In genomic region chr2:32260635-32261034, GRCm38 (mm10) we compare ENCODE assay signal across 8 mouse cellular contexts. TPM values are rescaled to one million over a fixed set of nuclear protein-coding genes. Genes with fewer than 3 reads are reported as not detected.
A peak's percentile ranks its signal among the peaks of the same experiment; 100 is the strongest.
DNase-seq lines count a peak whose midpoint lies in the region; ATAC-seq and TF ChIP-seq lines count a peak whose summit lies in the region.

No protein-coding gene starts in this region.

- TF ChIP-seq EP300 in liver, postnatal 0 days (IDR thresholded peaks at IDR 0.05; ENCODE audit: low read depth) = no peak

- no peaks in the 10 kb centered on the region for H3K9me3 ChIP-seq in hindbrain, embryonic 10.5 days
- H3K9me3 ChIP-seq in hindbrain, embryonic 12.5 days (replicated peaks) = no peaks in the 10 kb centered on the region
- no peaks in the 10 kb centered on the region for H3K9me3 ChIP-seq in intestine, embryonic 14.5 days (ENCODE audit: control insufficient read depth, low read length)
- H3K9me3 ChIP-seq in liver, postnatal 0 days (ENCODE audit: low read length) = no peaks in the 10 kb centered on the region

- 23% methylated on average over 4 of the region's 4 CpGs for WGBS in hindbrain, embryonic 10.5 days
- WGBS in hindbrain, embryonic 12.5 days = 31% methylated on average over 4 of the region's 4 CpGs
- 34% methylated on average over 4 of the region's 4 CpGs for whole genome bisulfite sequencing in intestine, embryonic 14.5 days
- 23% methylated on average over 4 of the region's 4 CpGs for WGBS in liver, postnatal 0 days (ENCODE audit: insufficient replicate concordance)

- no peaks in the 10 kb centered on the region for H3K27me3 ChIP-seq in hindbrain, embryonic 10.5 days (ENCODE audit: insufficient read depth, poor library complexity, severe bottlenecking)
- no peaks in the 10 kb centered on the region for H3K27me3 ChIP-seq in hindbrain, embryonic 12.5 days
- H3K27me3 ChIP-seq in intestine, embryonic 14.5 days (replicated peaks; ENCODE audit: control insufficient read depth, insufficient read depth, low read length) = no peaks in the 10 kb centered on the region
- no peaks in the 10 kb centered on the region for H3K27me3 ChIP-seq in liver, postnatal 0 days (ENCODE audit: insufficient read depth, low read length)

- no peak for ATAC-seq in hindbrain, embryonic 12.5 days (ENCODE audit: low FRiP score)
- ATAC-seq in intestine, embryonic 14.5 days (replicated peaks; ENCODE audit: low FRiP score, low TSS enrichment, low read depth) = no peak; the same call in 1 of the 2 replicates
- ATAC-seq in liver, postnatal 0 days = no peak

- no peak overlapping the region for H3K27ac ChIP-seq in hindbrain, embryonic 10.5 days
- no peak overlapping the region for H3K27ac ChIP-seq in hindbrain, embryonic 12.5 days
- no peak overlapping the region for H3K27ac ChIP-seq in intestine, embryonic 14.5 days (ENCODE audit: low read depth)
- peak overlapping the region; percentile 81; the same call in 1 of the 2 replicates for H3K27ac ChIP-seq in liver, postnatal 0 days (ENCODE audit: low read depth)

- no peak overlapping the region for H3K4me2 ChIP-seq in hindbrain, embryonic 12.5 days (replicated peaks)
- H3K4me2 ChIP-seq in intestine, embryonic 14.5 days (ENCODE audit: low read length) = peak overlapping the region; percentile 68
- peak overlapping the region; percentile 85 for H3K4me2 ChIP-seq in liver, postnatal 0 days (ENCODE audit: low read depth, low read length)

- TF ChIP-seq CTCF in liver, postnatal 0 days (IDR thresholded peaks at IDR 0.05; ENCODE audit: low read depth) = peak; percentile 67

- H3K4me1 ChIP-seq in hindbrain, embryonic 10.5 days (replicated peaks) = peaks cover 23% of the 10 kb centered on the region
- H3K4me1 ChIP-seq in hindbrain, embryonic 12.5 days = peaks cover 13% of the 10 kb centered on the region
- H3K4me1 ChIP-seq in intestine, embryonic 14.5 days (replicated peaks; ENCODE audit: control insufficient read depth, insufficient read depth, low read length) = peaks cover 7% of the 10 kb centered on the region
- peaks cover 16% of the 10 kb centered on the region for H3K4me1 ChIP-seq in liver, postnatal 0 days (ENCODE audit: insufficient read depth)

- peak; percentile 38 for DNase-seq in hindbrain, embryonic 10.5 days (ENCODE audit: low spot score)
- DNase-seq in adipocyte (ENCODE audit: low spot score) = peak; percentile 44
- peak; percentile 11 for DNase-seq in fibroblast of lung, adult 2 months (ENCODE audit: low read depth)
- DNase-seq in intestine, embryonic 14.5 days (ENCODE audit: low spot score) = peak; percentile 60
- peak; percentile 77 for DNase-seq in liver, postnatal 0 days
- peak; percentile 60 for DNase-seq in retina, embryonic 14.5 days (ENCODE audit: low spot score)
- DNase-seq in urinary bladder, adult 2 months (ENCODE audit: low spot score) = no peak

- H3K9ac ChIP-seq in hindbrain, embryonic 12.5 days = no peak overlapping the region
- H3K9ac ChIP-seq in intestine, embryonic 14.5 days (ENCODE audit: low read length) = no peak overlapping the region
- H3K9ac ChIP-seq in liver, postnatal 0 days (replicated peaks) = peak overlapping the region; percentile 90; the same call in 1 of the 2 replicates

- peaks cover 31% of the 10 kb centered on the region for H3K36me3 ChIP-seq in hindbrain, embryonic 10.5 days
- peaks cover 27% of the 10 kb centered on the region for H3K36me3 ChIP-seq in hindbrain, embryonic 12.5 days
- H3K36me3 ChIP-seq in intestine, embryonic 14.5 days (ENCODE audit: control insufficient read depth, insufficient read depth, low read length) = peaks cover 31% of the 10 kb centered on the region
- peaks cover 14% of the 10 kb centered on the region for H3K36me3 ChIP-seq in liver, postnatal 0 days (replicated peaks; ENCODE audit: insufficient read depth, low read length)

- peak overlapping the region; percentile 90; the same call in 1 of the 2 replicates for H3K4me3 ChIP-seq in hindbrain, embryonic 10.5 days
- no peak overlapping the region; the same call in 1 of the 2 replicates for H3K4me3 ChIP-seq in hindbrain, embryonic 12.5 days
- H3K4me3 ChIP-seq in intestine, embryonic 14.5 days (ENCODE audit: low read depth, low read length) = 0 out of 2 replicates have a peak overlapping the region, but pooled peaks have one; percentile 94
- H3K4me3 ChIP-seq in liver, postnatal 0 days (ENCODE audit: low read depth, low read length) = no peak overlapping the region

RNA-seq across cellular contexts. Expression of gene Uck1, which starts 0.7 kb away (rescaled TPM):
- polyA plus RNA-seq in hindbrain, embryonic 10.5 days (2016; fragmentation: Nextera tagmentation; extraction: Ambion mirVana) = 77.2 and 83.0 TPM in 2 replicates
- 61.8 and 67.3 TPM in 2 replicates for polyA plus RNA-seq in hindbrain, embryonic 12.5 days (2016; fragmentation: Nextera tagmentation; extraction: Ambion mirVana)
- 61.8 and 65.8 TPM in 2 replicates for polyA plus RNA-seq in intestine, embryonic 14.5 days (2014; fragmentation: Nextera tagmentation; extraction: Ambion mirVana)
- polyA plus RNA-seq in liver, postnatal 0 days (2015; fragmentation: Nextera tagmentation; extraction: Ambion mirVana) = 26.9 and 33.3 TPM in 2 replicates
- 54.3 and 70.5 TPM in 2 replicates for polyA plus RNA-seq in urinary bladder, adult 2 months (2012; rRNA removed)

RNA-seq across cellular contexts. Expression of gene Pomt1, which starts 24.2 kb away (rescaled TPM):
- 27.1 and 27.2 TPM in 2 replicates for polyA plus RNA-seq in hindbrain, embryonic 10.5 days (2016; fragmentation: Nextera tagmentation; extraction: Ambion mirVana)
- 25.5 and 25.9 TPM in 2 replicates for polyA plus RNA-seq in hindbrain, embryonic 12.5 days (2016; fragmentation: Nextera tagmentation; extraction: Ambion mirVana)
- polyA plus RNA-seq in intestine, embryonic 14.5 days (2014; fragmentation: Nextera tagmentation; extraction: Ambion mirVana) = 26.9 and 27.6 TPM in 2 replicates
- polyA plus RNA-seq in liver, postnatal 0 days (2015; fragmentation: Nextera tagmentation; extraction: Ambion mirVana) = 6.3 and 6.4 TPM in 2 replicates
- 14.8 and 16.3 TPM in 2 replicates for polyA plus RNA-seq in urinary bladder, adult 2 months (2012; rRNA removed)

RNA-seq across cellular contexts. Expression of gene Golga2, which starts 26.5 kb away (rescaled TPM):
- polyA plus RNA-seq in hindbrain, embryonic 10.5 days (2016; fragmentation: Nextera tagmentation; extraction: Ambion mirVana) = 20.2 and 22.6 TPM in 2 replicates
- polyA plus RNA-seq in hindbrain, embryonic 12.5 days (2016; fragmentation: Nextera tagmentation; extraction: Ambion mirVana) = 31.5 and 31.6 TPM in 2 replicates
- 20.1 and 20.2 TPM in 2 replicates for polyA plus RNA-seq in intestine, embryonic 14.5 days (2014; fragmentation: Nextera tagmentation; extraction: Ambion mirVana)
- polyA plus RNA-seq in liver, postnatal 0 days (2015; fragmentation: Nextera tagmentation; extraction: Ambion mirVana) = 5.8 and 7.0 TPM in 2 replicates
- 50.8 and 55.4 TPM in 2 replicates for polyA plus RNA-seq in urinary bladder, adult 2 months (2012; rRNA removed)

RNA-seq across cellular contexts. Expression of gene Swi5, which starts 27.2 kb away (rescaled TPM):
- polyA plus RNA-seq in hindbrain, embryonic 10.5 days (2016; fragmentation: Nextera tagmentation; extraction: Ambion mirVana) = 488 and 544 TPM in 2 replicates
- polyA plus RNA-seq in hindbrain, embryonic 12.5 days (2016; fragmentation: Nextera tagmentation; extraction: Ambion mirVana) = 380 and 382 TPM in 2 replicates
- 162 and 198 TPM in 2 replicates for polyA plus RNA-seq in intestine, embryonic 14.5 days (2014; fragmentation: Nextera tagmentation; extraction: Ambion mirVana)
- 188 and 209 TPM in 2 replicates for polyA plus RNA-seq in liver, postnatal 0 days (2015; fragmentation: Nextera tagmentation; extraction: Ambion mirVana)
- 248 TPM in 2 replicates for polyA plus RNA-seq in urinary bladder, adult 2 months (2012; rRNA removed)

Comparison
In these comparisons a context has a peak if more than half of its experiments do, and no peak if none do; other contexts are left out.
1. H3K4me3 ChIP-seq: peak in hindbrain, embryonic 10.5 days (single experiment) and intestine, embryonic 14.5 days (single experiment); none in hindbrain, embryonic 12.5 days (single experiment) and liver, postnatal 0 days (single experiment).